Mouse (Mus musculus) embryo, embryonic 11 days (tissue): ENCODE measurements around the gene Ubp1.

Experiments used
- DNase-seq: peaks from one replicate; pipeline ENCODE4 v3.0.0-alpha.2; 2015

Ubp1 gene

GRCm38 (mm10) chr9:114019012-114019762, 88.5 kb downstream of the Ubp1 start:
- no peak for DNase-seq

- DNase-seq: no peak
These were observed 91.4 kb downstream of the Ubp1 start for GRCm38 (mm10) chr9:114022141-114022540.

- DNase-seq: no peak
These were observed 94.4 kb downstream of the Ubp1 start for GRCm38 (mm10) chr9:114025182-114025581.

- peak; percentile 47 for DNase-seq
These were observed 95.1 kb downstream of the Ubp1 start for GRCm38 (mm10) chr9:114025846-114026245.

GRCm38 (mm10) chr9:114026261-114026934, 95.7 kb downstream of the Ubp1 start:
- peak; percentile 96 for DNase-seq
